Mouse (Mus musculus): ENCODE measurements around the gene Magea6. TPM values are rescaled to one million over a fixed set of nuclear protein-coding genes. Genes with fewer than 3 reads are reported as not detected.
"Not testable (repeated sequence)": the region's sequence is repeated elsewhere in the genome, so short reads cannot be mapped to it uniquely, and the experiment has no call there.

Magea6 gene
- polyA plus RNA-seq (2015; fragmentation: Nextera tagmentation; extraction: Ambion mirVana): not detected in 2 replicates

DNA sequence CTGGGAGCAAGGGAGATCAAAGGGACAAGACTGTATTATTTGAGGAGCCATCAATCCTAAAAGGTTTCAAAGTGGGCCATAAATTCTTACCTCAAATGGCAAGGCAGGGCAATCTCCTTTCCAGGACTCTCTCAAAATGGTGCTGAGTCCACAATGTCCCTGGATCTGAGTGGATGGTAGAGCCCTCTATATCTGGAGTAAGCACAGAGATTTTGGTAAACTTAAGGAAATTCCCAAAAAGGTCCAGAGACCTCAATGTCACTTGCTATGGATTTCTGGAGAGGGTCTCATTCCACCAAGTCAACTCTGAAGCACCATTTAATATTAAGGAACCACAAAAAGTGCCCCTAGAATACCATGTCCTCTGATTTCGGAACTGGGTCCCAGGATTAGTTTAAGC lies at the start of gene Magea6:
Magea6 (minus strand) TSS at position 101 of the 400 bp plus-strand sequence.
- not testable (repeated sequence) for H3K9ac ChIP-seq; H3K4me3 ChIP-seq (replicated peaks); H3K4me1 ChIP-seq; H3K27ac ChIP-seq; H3K36me3 ChIP-seq; H3K9me3 ChIP-seq (replicated peaks); H3K27me3 ChIP-seq; H3K4me2 ChIP-seq; ATAC-seq (replicated peaks; ENCODE audit: low FRiP score)
- WGBS: 68% methylated on average over 1 of the region's 1 CpGs

DNA sequence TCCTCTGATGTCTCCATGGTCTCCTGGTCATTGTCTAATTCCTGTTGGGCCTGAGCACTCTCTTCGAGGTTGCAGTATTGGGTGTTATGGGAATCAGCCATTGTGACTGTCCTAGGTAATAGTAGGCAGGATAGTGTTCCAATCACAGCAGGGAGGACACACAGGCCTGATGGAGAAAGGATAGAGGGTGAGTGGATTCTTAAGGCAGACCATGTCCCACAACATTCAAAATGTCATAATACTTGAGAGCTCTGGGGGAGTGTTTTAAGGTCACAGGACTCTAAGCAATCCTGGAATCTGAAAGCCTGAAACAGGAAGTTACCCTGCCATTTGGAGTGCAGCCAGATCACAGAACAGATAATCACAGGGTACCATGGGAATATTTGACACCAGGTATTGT lies 13.6 kb upstream of the Magea6 start, which contains the start of gene Magea3:
Magea3 (minus strand) TSS at position 101 of the 400 bp plus-strand sequence.
- not testable (repeated sequence) for H3K4me1 ChIP-seq; ATAC-seq (replicated peaks; ENCODE audit: low FRiP score); H3K9ac ChIP-seq; H3K4me3 ChIP-seq (replicated peaks); H3K4me2 ChIP-seq; H3K36me3 ChIP-seq; H3K27ac ChIP-seq; H3K9me3 ChIP-seq (replicated peaks); H3K27me3 ChIP-seq
- 50% methylated on average over 1 of the region's 1 CpGs for WGBS

DNA sequence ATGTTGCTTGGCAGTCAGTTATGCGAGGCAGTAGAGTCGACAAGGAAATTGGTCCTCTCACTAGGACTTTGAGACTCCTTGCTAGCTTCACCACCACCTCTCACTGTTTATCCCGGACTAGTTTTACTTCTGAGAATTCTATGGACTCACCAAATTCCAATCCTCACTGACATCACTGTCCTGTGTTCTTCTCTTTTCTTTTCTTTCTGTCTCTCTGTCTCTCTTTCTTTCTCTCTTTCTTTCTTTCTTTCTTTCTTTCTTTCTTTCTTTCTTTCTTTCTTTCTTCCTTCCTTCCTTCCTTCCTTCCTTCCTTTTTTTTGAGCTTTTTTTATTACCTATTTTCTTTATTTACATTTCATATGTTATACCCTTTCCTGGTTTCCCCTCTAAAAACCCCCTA lies 45.6 kb downstream of the Magea6 start, which contains the start of gene Cldn34b1:
Cldn34b1 (minus strand) TSS at position 101 of the 400 bp plus-strand sequence.
- not testable (repeated sequence) for H3K36me3 ChIP-seq; H3K27me3 ChIP-seq; H3K9ac ChIP-seq; H3K4me3 ChIP-seq (replicated peaks); H3K4me1 ChIP-seq; ATAC-seq (replicated peaks; ENCODE audit: low FRiP score); H3K9me3 ChIP-seq (replicated peaks); H3K27ac ChIP-seq; H3K4me2 ChIP-seq
- WGBS: 93% methylated on average over 3 of the region's 3 CpGs

Other genes with a start within 250 kb of the Magea6 start
- gene Cldn34b1, start 45.7 kb downstream of the Magea6 start, polyA plus RNA-seq (2015; fragmentation: Nextera tagmentation; extraction: Ambion mirVana): not detected in 2 replicates
- gene Magea3, start 13.5 kb upstream of the Magea6 start, polyA plus RNA-seq (2015; fragmentation: Nextera tagmentation; extraction: Ambion mirVana): not detected in 2 replicates
- gene Magea8, start 59.9 kb upstream of the Magea6 start, polyA plus RNA-seq (2015; fragmentation: Nextera tagmentation; extraction: Ambion mirVana): not detected in 2 replicates
- not detected in 2 replicates for gene Magea5, start 127.2 kb upstream of the Magea6 start, polyA plus RNA-seq (2015; fragmentation: Nextera tagmentation; extraction: Ambion mirVana)
- gene Magea1, start 153.8 kb upstream of the Magea6 start, polyA plus RNA-seq (2015; fragmentation: Nextera tagmentation; extraction: Ambion mirVana): not detected in 2 replicates
- not detected in 2 replicates for gene Magea2, start 157.7 kb upstream of the Magea6 start, polyA plus RNA-seq (2015; fragmentation: Nextera tagmentation; extraction: Ambion mirVana)
- not detected in 2 replicates for gene Cldn34b2, start 192.4 kb upstream of the Magea6 start, polyA plus RNA-seq (2015; fragmentation: Nextera tagmentation; extraction: Ambion mirVana)

Data from kidney, embryonic 15.5 days (tissue).